Mouse (Mus musculus) spleen, embryonic (tissue): ENCODE measurements at regions not wholly inside any gene's neighbourhood (a gene's known extent, or its start where the extent isn't known, plus 50 kb on each side); places are given as distances from the start of the nearest gene placed in this dataset.

Source experiments
- CTCF ChIA-PET: fragments of 350-600 bp; sonication (Branson Sonifier 250); formaldehyde crosslinking; loops from one replicate; lab custom pipeline; 2022; lab: Charles Lee

GRCm38 (mm10) chr9:31794911-31795310, 118.4 kb downstream of the Barx2 start:
- CTCF ChIA-PET = no interaction called here

- CTCF ChIA-PET = no interaction called here
Measured at GRCm38 (mm10) chr9:31775956-31776355, 137.3 kb downstream of the Barx2 start.

GRCm38 (mm10) chr9:31765401-31765800, 147.9 kb downstream of the Barx2 start:
- CTCF ChIA-PET = no interaction called here

- CTCF ChIA-PET = no interaction called here
Measured at GRCm38 (mm10) chr9:31757894-31758561, 155.2 kb downstream of the Barx2 start.

- CTCF ChIA-PET = interaction anchor here (0.9 kb wide), 1 partner anchor 9 kb away, joined by 6 read pairs; no protein-coding TSS in a partner anchor
Measured at GRCm38 (mm10) chr9:31730443-31730842, 182.8 kb downstream of the Barx2 start.

- CTCF ChIA-PET = no interaction called here
Measured at GRCm38 (mm10) chr9:31719309-31719708, 194.0 kb downstream of the Barx2 start.

- CTCF ChIA-PET = no interaction called here
Measured at GRCm38 (mm10) chr9:31710022-31710421, 203.2 kb downstream of the Barx2 start.

- CTCF ChIA-PET = no interaction called here
Measured at GRCm38 (mm10) chr9:31706688-31707087, 206.6 kb downstream of the Barx2 start.

- CTCF ChIA-PET = no interaction called here
Measured at GRCm38 (mm10) chr9:31690921-31691475, 222.3 kb downstream of the Barx2 start.

- CTCF ChIA-PET = no interaction called here
Measured at GRCm38 (mm10) chr9:31688398-31688705, 224.1 kb upstream of the Tmem45b start.

GRCm38 (mm10) chr9:31687686-31688397, 223.6 kb upstream of the Tmem45b start:
- CTCF ChIA-PET = no interaction called here

GRCm38 (mm10) chr9:31686466-31686865, 222.2 kb upstream of the Tmem45b start:
- CTCF ChIA-PET = no interaction called here

GRCm38 (mm10) chr9:31684812-31685188, 220.5 kb upstream of the Tmem45b start:
- CTCF ChIA-PET = no interaction called here

- CTCF ChIA-PET = no interaction called here
Measured at GRCm38 (mm10) chr9:31684099-31684811, 220.0 kb upstream of the Tmem45b start.

- CTCF ChIA-PET = no interaction called here
Measured at GRCm38 (mm10) chr9:31683302-31684081, 219.2 kb upstream of the Tmem45b start.

- CTCF ChIA-PET = no interaction called here
Measured at GRCm38 (mm10) chr9:31682893-31683292, 218.6 kb upstream of the Tmem45b start.

- CTCF ChIA-PET = no interaction called here
Measured at GRCm38 (mm10) chr9:31677150-31677549, 212.9 kb upstream of the Tmem45b start.

- CTCF ChIA-PET = interaction anchor here (0.7 kb wide), 1 partner anchor 1670 kb away, joined by 5 read pairs; no protein-coding TSS in a partner anchor
Measured at GRCm38 (mm10) chr9:31659026-31659425, 194.8 kb upstream of the Tmem45b start.

GRCm38 (mm10) chr9:31657612-31658011, 193.3 kb upstream of the Tmem45b start:
- CTCF ChIA-PET = no interaction called here

- CTCF ChIA-PET = no interaction called here
Measured at GRCm38 (mm10) chr9:31656676-31657075, 192.4 kb upstream of the Tmem45b start.

- CTCF ChIA-PET = no interaction called here
Measured at GRCm38 (mm10) chr9:31654747-31655146, 190.5 kb upstream of the Tmem45b start.

- CTCF ChIA-PET = no interaction called here
Measured at GRCm38 (mm10) chr9:31654213-31654612, 190.0 kb upstream of the Tmem45b start.
